Mouse (Mus musculus): ENCODE measurements around the gene Ccdc124. TPM values are rescaled to one million over a fixed set of nuclear protein-coding genes. Genes with fewer than 3 reads are reported as not detected.
"Not testable (repeated sequence)": the region's sequence is repeated elsewhere in the genome, so short reads cannot be mapped to it uniquely, and the experiment has no call there.

Gene Ccdc124
- total RNA-seq, 2 experiments from 2014 or later = 42.4 to 46.2 TPM

- DNase-seq = not testable (repeated sequence)
These were observed 22.0 kb upstream of the Ccdc124 start for GRCm38 (mm10) chr8:70895571-70896259.

- no peak for DNase-seq
These were observed 21.2 kb upstream of the Ccdc124 start for GRCm38 (mm10) chr8:70894771-70895545.

DNA sequence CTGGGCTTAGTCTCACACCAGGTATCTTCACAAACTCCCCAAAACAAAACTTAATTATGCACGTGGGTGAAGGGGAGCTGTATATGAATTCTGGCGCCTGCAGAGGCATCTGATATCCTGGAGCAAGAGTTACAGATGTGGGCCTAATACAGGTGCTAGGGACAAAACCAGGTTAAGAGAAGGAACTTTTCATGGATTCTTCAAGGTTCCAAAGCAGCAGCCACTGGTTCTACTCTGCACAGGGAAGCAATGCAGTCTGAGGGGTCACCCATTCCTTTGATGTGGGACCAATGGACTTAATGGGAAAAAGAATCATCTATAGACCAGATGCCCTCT lies 20.6 kb upstream of the Ccdc124 start:
- no peak for DNase-seq

DNA sequence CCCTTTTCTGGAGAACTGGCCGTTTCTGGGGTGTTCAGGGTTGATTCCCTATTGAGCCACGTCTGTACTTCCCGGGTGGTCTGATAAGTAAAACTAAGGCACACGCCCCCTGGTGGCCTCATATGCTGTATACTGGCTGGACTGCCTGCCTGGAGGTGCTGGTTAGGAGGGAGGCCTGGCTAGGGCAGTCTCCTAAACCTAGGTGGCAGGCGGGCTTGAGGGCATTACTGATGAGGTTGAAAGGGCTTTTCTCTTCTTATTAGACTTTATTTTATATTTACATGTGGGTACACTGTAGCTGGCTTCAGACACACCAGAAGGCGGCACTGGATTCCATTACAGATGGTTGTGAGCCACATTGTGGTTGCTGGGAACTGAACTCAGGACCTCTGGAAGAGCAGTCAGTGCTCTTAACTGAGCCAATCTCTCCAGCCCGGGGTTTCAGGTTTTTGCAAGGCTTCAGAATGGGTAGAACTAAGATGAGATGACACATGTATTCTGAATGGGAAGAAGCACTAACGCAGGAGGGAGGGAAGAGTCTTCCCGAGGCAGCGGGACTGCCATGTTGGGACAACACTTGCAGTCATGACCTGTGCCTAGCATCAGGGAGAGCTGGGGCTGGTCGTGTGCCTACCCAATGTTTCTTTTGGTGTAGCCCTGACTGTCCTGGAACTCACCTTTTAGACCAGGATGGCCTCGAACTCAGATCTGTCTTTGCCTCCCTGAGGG lies 20.1 kb upstream of the Ccdc124 start:
- peak; percentile 67 to 82 for DNase-seq

DNA sequence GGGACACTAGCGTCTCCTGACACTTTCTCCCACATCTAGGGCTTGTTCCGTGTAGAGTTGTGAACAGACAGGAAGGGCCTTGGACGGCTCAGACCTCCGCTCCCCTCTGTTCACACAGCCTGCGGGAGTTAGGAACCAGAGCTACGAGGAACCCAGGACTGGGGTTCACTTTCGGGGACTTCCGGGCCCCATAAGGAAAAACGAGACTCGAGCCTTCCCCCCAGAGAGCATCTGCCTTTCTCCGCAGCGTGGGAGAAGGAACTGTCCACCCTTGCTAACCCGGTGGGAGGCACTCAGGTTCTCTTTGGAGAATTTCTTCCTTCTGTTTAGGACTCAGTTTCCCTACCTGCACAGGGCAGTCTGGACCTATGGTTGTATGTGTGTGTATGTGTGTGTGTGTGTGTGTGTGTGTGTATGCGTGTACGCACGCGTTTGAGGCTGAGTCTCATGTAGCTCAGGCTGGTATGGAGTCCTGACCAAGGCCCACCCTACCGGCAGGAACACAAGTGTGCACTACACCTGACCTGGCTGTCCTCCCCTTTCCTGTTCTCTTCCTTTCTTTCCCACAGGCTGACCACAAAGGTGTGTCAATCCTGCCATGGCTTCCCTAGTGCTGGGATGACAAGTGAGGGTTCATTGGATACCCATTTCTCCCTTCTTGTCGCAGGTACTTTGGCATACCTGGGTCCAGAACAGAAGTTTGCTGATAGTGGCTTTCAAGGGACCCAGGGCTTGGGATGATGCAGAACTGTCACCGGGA lies 19.3 kb upstream of the Ccdc124 start:
- no peak for DNase-seq

DNA sequence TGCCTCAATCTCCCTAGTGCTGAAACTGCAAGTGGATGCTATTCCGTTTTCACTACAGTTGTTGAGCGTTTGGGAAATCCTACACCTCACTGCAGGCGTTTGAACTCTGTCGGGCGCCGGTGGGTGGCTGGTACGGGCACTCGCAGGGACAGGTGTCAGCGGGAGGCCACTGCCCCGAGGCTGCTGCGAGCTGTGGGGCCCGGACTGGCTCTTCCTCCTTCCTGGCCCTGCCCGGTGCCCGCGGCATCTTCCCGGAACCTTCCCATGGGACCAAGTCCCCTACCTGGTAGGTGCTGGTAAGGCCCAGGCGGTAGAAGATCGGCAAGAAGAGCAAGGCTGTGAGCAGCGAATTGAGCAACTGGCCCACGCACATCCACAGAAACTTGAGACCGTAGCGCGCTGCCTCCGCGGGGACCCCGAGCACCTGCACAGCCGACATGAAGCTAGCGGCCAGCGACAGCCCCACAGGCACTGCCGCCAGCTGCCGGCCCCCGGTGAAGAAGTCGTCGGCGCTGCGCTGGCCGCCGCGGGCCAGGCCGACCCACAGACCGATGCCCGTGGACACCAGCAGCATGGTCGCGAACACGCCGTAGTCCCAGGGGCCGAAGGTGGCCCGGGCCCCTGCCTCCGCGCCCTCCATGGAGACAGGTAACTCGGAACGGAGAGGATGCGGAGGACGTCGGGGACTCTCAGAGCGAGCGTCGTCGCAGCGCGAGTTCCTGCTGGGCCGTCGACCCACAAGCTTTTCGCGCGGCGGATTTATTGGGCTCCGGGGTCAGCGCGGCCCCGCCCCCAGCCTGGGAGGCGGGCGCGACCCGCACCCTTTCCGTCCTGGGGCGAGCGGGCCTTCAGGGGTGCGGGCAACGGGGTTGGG lies 18.5 kb upstream of the Ccdc124 start, which contains the start of gene Slc5a5:
Gene Slc5a5, minus strand, starts transcription at position 736 of the 874 bp plus-strand sequence.
- no peak for DNase-seq

DNA sequence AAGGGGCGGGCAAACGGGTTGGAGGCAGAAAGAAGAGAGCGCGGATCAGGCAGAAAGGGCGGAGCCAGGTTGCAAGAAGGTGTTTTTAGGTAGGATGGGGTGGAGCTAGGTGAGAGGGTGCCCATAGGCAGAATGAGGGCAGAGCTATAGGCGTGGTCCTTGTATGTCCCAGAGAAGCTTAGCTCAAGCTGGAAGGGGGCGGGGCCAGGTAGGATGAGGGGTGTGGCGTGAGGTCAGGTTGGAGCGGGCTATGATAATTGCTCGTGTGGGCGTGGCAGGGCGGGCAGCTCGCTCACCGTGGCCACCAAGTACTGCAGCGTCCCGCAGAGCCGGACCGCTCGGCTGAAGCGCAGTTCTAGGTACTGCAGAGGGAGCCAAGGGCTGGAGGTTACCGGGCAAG lies 17.6 kb upstream of the Ccdc124 start:
- no peak for DNase-seq

GRCm38 (mm10) chr8:70890656-70891055 lies 16.9 kb upstream of the Ccdc124 start:
- DNase-seq = no peak

GRCm38 (mm10) chr8:70887669-70888068 lies 13.9 kb upstream of the Ccdc124 start:
- no peak for DNase-seq

- no peak for DNase-seq
These were observed 11.9 kb upstream of the Ccdc124 start for GRCm38 (mm10) chr8:70885612-70886011.

- DNase-seq = no peak
These were observed 10.9 kb upstream of the Ccdc124 start for GRCm38 (mm10) chr8:70884683-70885082.

- no peak for DNase-seq
These were observed 10.5 kb upstream of the Ccdc124 start for GRCm38 (mm10) chr8:70884186-70884585.

GRCm38 (mm10) chr8:70880546-70880945 lies 6.8 kb upstream of the Ccdc124 start:
- DNase-seq = peak; percentile 53 to 55

DNA sequence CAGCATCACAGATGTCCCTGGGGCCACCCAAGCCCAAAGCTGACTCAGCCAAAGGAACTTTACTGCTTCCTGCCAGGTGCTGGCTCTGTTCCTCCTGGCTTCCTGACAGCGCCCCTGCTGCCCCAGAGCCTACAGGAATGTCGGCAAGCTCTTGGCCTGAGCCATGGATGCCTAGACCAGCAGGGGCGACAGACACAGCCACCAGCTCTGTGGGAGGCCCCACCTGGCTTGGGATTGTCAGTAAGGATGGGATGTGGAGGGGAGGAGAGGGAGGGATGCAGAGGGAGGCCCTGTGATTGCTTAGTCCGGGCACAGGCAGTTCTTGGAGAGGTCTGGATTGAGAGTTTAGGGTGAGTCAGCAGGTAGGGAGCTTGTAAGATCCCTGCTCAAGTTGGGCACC lies 6.4 kb upstream of the Ccdc124 start:
- DNase-seq = peak; percentile 63 to 74

- no peak for DNase-seq
These were observed 5.8 kb upstream of the Ccdc124 start for GRCm38 (mm10) chr8:70879500-70879899.

GRCm38 (mm10) chr8:70878178-70878577 lies 4.4 kb upstream of the Ccdc124 start:
- DNase-seq = no peak

DNA sequence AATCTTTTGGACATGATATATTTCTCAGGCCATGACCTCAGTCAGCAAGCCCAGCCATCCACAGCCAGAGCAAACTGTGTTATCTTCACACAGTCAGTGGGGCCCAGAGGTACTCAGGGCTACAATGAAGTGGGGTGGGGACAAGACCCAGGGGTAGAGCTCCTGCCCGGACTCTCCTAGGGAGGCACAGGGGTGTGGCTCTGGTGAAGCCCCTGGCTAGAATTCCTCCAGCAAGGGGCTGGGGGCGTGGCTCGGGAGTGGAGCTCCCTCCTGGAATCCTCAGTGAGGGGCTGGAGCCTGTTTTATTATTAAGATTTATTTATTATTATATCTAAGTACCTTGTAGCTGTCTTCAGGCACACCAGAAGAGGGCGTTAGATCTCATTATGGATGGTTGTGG lies 2.6 kb upstream of the Ccdc124 start:
- DNase-seq = no peak

- DNase-seq = no peak
These were observed 706 bp upstream of the Ccdc124 start for GRCm38 (mm10) chr8:70874441-70874840.

DNA sequence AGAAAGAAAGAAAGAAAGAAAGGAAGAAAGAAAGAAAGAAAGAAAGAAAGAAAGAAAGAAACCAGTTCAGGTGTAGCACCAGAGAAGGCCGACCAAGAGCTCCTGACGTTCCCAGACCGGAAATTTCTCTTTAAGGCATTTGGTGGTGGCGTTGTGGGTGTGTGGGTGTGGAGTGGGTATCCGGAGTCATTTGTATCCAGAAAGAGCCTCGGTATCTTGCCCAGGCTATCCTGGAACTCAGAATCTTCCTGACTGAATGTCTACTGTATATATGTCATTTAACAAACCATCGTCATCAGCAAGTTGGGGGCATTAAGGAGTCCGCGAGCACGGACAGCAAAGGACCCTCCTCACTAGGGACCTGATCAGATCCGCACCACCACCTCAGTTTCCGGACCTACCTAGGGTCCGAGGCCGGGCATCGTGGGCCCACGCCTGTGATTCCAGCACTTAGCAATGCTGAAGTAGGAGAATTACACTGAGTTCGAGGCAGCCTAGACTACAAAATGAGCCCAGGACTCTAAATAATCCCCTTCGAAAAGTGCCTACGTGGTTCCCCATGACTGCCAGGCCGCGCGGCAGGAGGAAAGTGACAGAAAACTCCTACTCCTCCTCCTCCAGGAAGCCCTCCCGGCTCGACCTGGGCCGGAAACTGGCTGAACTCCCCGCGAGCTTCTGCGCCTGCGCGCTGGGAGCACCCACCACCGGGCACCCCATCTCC lies 932 bp downstream of the Ccdc124 start:
- no peak for DNase-seq

DNA sequence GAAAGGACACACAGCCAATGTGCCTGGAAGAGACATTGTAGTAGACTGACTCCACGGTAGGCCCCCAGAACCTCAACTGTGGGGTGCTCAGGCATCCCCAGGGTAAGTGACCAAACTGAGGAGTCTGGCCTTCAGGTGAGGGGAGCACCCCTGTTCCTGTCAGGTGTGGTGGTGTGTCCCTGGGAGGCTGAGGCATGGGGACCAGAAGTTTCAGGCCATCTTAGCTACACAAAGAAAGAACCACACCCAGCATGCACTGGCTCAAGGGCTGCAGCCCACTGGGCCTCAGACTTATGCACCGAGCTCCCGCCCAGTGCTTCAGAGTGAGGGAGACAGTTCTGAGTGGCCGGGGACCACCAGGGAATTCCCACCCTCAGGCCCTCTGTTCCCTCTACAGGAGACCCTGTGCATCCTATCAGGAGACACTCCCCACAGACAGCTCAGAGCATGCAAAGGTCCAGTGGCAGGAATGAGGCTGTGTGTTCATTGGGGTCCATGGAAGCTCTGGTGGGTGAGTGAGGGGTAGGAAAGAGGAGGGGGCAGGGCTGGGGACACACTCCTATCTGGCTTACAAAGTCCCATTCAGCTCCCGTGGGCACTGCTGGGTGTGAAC lies 2.4 kb downstream of the Ccdc124 start:
- no peak for DNase-seq

Data from heart, adult 18-20 months (tissue).